Mouse (Mus musculus): Measurements from ENCODE around the gene Slc28a1.

- TF ChIP-seq CTCF (conservative IDR thresholded peaks at IDR 0.05; ENCODE audit: low read length) = no peak
- TF ChIP-seq POU5F1 (IDR thresholded peaks at IDR 0.05; ENCODE audit: borderline replicate concordance, low read length) = no peak
These were observed at the start of gene Slc28a1 for GRCm38 (mm10) chr7:81114555-81114954.

Data from E14TG2a.4 (cell line).